Mouse (Mus musculus) hindbrain, embryonic 14.5 days (tissue): ENCODE measurements around the gene Sesn1. TPM values are rescaled to one million over a fixed set of nuclear protein-coding genes. Genes with fewer than 3 reads are reported as not detected.
A peak's percentile ranks its signal among the peaks of the same experiment; 100 is the strongest.

Experiments used
- ATAC-seq: fragments of 200-750 bp; cut with Nextera tagmentation; 2 replicates; pipeline ENCODE4 v1.8.0; 2017; ENCODE audit warnings: moderate number of reproducible peaks, mild to moderate bottlenecking, moderate TSS enrichment, moderate library complexity; ENCODE audit not compliant: low FRiP score
- DNase-seq: peaks from one replicate; pipeline ENCODE4 v3.0.0-alpha.2; 2015; ENCODE audit warnings: low spot score
- H3K27ac ChIP-seq: fragments of 300-500 bp; sonication (generic); 2 replicates; pipeline ENCODE4 v1.5.1; 2014; ENCODE audit warnings: mild to moderate bottlenecking, moderate library complexity
- H3K27me3 ChIP-seq: fragments of 300-500 bp; sonication (generic); 2 replicates; pipeline ENCODE4 v1.6.1; 2014; ENCODE audit warnings: mild to moderate bottlenecking, low read length, mixed read lengths; ENCODE audit not compliant: control insufficient read depth, insufficient read depth
- H3K36me3 ChIP-seq: fragments of 300-500 bp; sonication (generic); replicated peaks from 2 replicates; pipeline ENCODE4 v1.6.1; 2014; ENCODE audit not compliant: control insufficient read depth, insufficient read depth
- H3K4me1 ChIP-seq: fragments of 300-500 bp; sonication (generic); replicated peaks from 2 replicates; pipeline ENCODE4 v1.6.1; 2014; ENCODE audit warnings: antibody characterized with exemption, low read length, mixed read lengths; ENCODE audit not compliant: control insufficient read depth, insufficient read depth
- H3K4me2 ChIP-seq: fragments of 300-500 bp; sonication (generic); replicated peaks from 2 replicates; pipeline ENCODE4 v1.6.1; 2014; ENCODE audit warnings: mild to moderate bottlenecking, moderate library complexity
- H3K4me3 ChIP-seq: fragments of 300-500 bp; sonication (generic); replicated peaks from 2 replicates; pipeline ENCODE4 v1.5.1; 2014; ENCODE audit warnings: mild to moderate bottlenecking, low read length
- H3K9ac ChIP-seq: fragments of 300-500 bp; sonication (generic); 2 replicates; pipeline ENCODE4 v1.6.1; 2014
- H3K9me3 ChIP-seq: fragments of 300-500 bp; sonication (generic); 2 replicates; pipeline ENCODE4 v1.6.1; 2016; ENCODE audit warnings: low read length; ENCODE audit not compliant: control insufficient read depth
- WGBS: fragments of 180-500 bp; shearing (Covaris S2); extraction: QIAGEN DNeasy Blood & Tissue Kit; methylation state at CpG from one replicate; pipeline ENCODE4 v1.1.7; 2014; 5-methylcytosine and 5-hydroxymethylcytosine counted together
- polyA plus RNA-seq: library from polyadenylated mRNA; unstranded; fragments of >200 nt; fragmentation: Nextera tagmentation; extraction: Ambion mirVana; gene quantifications from 2 replicates; pipeline ENCODE4 v1.2.1, GENCODE M21; 2014

Gene Sesn1
- polyA plus RNA-seq, 1 experiment from 2014 or later, result 37.1 TPM

DNA sequence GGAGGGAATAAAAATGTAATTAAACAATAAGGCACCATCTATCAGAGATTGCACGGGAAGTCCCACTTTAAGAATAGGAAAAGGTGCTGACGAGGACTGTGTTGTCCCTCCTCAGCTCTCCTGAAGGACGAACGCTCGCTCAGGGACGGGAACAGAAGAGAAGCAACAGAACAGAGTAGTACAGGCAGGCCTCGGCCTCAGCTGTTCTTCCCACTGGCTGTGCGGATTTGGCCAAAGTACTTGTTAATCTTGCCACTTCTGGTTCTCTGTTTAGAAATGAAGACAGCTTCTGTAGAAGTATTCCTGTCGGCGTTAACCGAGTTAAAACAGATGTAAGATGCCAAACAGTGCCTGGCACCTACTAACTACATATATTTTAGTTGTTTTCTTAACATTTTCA is 68.6 kb downstream of the Sesn1 start:
- DNase-seq, result no peak
- H3K4me1 ChIP-seq, result 0 out of 2 replicates have a peak, but pooled peaks cover 3% of the 10 kb centered on the region
- no peak overlapping the region for H3K27ac ChIP-seq
- no peak for ATAC-seq
- no peak overlapping the region for H3K4me2 ChIP-seq
- no peaks in the 10 kb centered on the region for H3K27me3 ChIP-seq
- H3K36me3 ChIP-seq, result no peaks in the 10 kb centered on the region
- no peak overlapping the region for H3K4me3 ChIP-seq
- no peak overlapping the region for H3K9ac ChIP-seq
- WGBS, result 90% methylated on average over 11 of the region's 11 CpGs
- no peaks in the 10 kb centered on the region for H3K9me3 ChIP-seq

DNA sequence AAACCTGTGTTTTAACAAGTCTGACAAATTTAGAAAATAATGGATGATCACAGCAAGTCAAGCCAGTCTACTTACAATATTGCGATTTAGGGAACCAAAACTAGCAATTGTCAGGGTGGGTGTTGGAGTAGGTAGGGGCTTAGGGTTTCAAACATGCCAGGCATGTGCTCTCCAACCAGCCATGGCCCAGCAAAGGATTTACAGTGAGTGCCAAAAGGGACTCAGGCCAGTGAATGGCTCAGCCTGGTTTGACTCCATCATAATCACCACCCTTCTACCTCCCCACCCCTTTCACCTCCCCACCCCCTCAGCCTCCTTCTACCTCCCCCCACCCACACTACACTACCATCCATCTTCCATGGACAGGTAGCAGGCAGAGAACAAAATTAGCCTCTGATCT is 69.9 kb downstream of the Sesn1 start:
- WGBS, result 91% methylated on average over 1 of the region's 1 CpGs
- Histone ChIP-seq H3K27ac (no peak overlapping the region), H3K9ac (no peak overlapping the region), H3K4me1 (0 out of 2 replicates have a peak, but pooled peaks cover 3% of the 10 kb centered on the region), H3K36me3 (no peaks in the 10 kb centered on the region), H3K4me3 (no peak overlapping the region), H3K4me2 (no peak overlapping the region), H3K27me3 (no peaks in the 10 kb centered on the region), H3K9me3 (no peaks in the 10 kb centered on the region)
- DNase-seq (no peak), ATAC-seq (no peak)

- Histone ChIP-seq H3K9ac (no peak overlapping the region), H3K4me2 (no peak overlapping the region), H3K9me3 (no peaks in the 10 kb centered on the region), H3K4me1 (0 out of 2 replicates have a peak, but pooled peaks cover 3% of the 10 kb centered on the region), H3K27ac (no peak overlapping the region), H3K27me3 (no peaks in the 10 kb centered on the region), H3K4me3 (no peak overlapping the region), H3K36me3 (no peaks in the 10 kb centered on the region)
- WGBS, result 44% methylated on average over 4 of the region's 4 CpGs
- no peak for ATAC-seq
- DNase-seq, result no peak
Observed at GRCm38 (mm10) chr10:41880206-41880605, 70.5 kb downstream of the Sesn1 start.

DNA sequence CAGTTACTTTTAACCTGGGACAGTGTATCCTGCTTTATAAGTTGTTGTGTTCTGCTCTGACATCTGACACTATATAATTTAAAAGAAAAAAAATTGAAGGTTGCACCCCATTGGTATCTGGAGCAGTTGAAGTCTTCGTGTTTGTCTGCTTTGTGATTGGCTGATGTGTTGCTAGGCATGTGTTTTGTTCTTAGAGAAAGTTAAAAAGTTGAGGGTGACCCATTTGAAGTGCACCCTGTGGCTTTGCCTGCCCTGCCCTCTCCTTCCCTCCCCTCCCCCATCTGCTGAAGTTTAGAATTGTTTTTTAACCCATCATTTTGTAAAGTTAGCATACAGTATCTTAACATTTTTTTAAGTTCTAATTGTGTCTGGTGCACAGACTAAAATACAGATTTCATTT is 71.0 kb downstream of the Sesn1 start:
- no peak overlapping the region for H3K4me2 ChIP-seq
- H3K9ac ChIP-seq, result no peak overlapping the region
- H3K4me3 ChIP-seq, result no peak overlapping the region
- H3K27ac ChIP-seq, result no peak overlapping the region
- H3K9me3 ChIP-seq, result no peaks in the 10 kb centered on the region
- ATAC-seq, result no peak
- H3K36me3 ChIP-seq, result no peaks in the 10 kb centered on the region
- H3K27me3 ChIP-seq, result no peaks in the 10 kb centered on the region
- DNase-seq, result no peak
- 7% methylated on average over 1 of the region's 1 CpGs for WGBS
- 0 out of 2 replicates have a peak, but pooled peaks cover 3% of the 10 kb centered on the region for H3K4me1 ChIP-seq

GRCm38 (mm10) chr10:41881438-41881837 is 71.7 kb downstream of the Sesn1 start:
- 7% methylated on average over 4 of the region's 4 CpGs for WGBS
- H3K27ac ChIP-seq, result no peak overlapping the region
- no peak overlapping the region for H3K9ac ChIP-seq
- ATAC-seq (no peak), DNase-seq (no peak)
- 0 out of 2 replicates have a peak, but pooled peaks cover 3% of the 10 kb centered on the region for H3K4me1 ChIP-seq
- H3K27me3 ChIP-seq, result no peaks in the 10 kb centered on the region
- H3K4me2 ChIP-seq, result no peak overlapping the region
- H3K36me3 ChIP-seq, result no peaks in the 10 kb centered on the region
- no peak overlapping the region for H3K4me3 ChIP-seq
- H3K9me3 ChIP-seq, result no peaks in the 10 kb centered on the region

GRCm38 (mm10) chr10:41883741-41884575 is 74.2 kb downstream of the Sesn1 start:
- no peak overlapping the region for H3K4me3 ChIP-seq

GRCm38 (mm10) chr10:41887080-41887821 is 77.5 kb downstream of the Sesn1 start:
- Histone ChIP-seq H3K4me2 (peak overlapping the region; percentile 80), H3K36me3 (no peaks in the 10 kb centered on the region), H3K27me3 (no peaks in the 10 kb centered on the region), H3K27ac (peak overlapping the region; percentile 98), H3K4me3 (peak overlapping the region; percentile 82), H3K9ac (peak overlapping the region; percentile 95), H3K4me1 (peaks cover 17% of the 10 kb centered on the region), H3K9me3 (no peaks in the 10 kb centered on the region)
- DNase-seq (peak; percentile 94), ATAC-seq (peak; percentile 97)
- WGBS, result under 1% methylated on average over 57 of the region's 65 CpGs

More at GRCm38 (mm10) chr10:41883741-41884575, 74.2 kb downstream of the Sesn1 start:
- ATAC-seq, result no peak
- no peak overlapping the region for H3K27ac ChIP-seq
- 55% methylated on average over 8 of the region's 8 CpGs for WGBS
- no peak for DNase-seq
- H3K27me3 ChIP-seq, result no peaks in the 10 kb centered on the region
- peaks cover 15% of the 10 kb centered on the region for H3K4me1 ChIP-seq
- H3K9me3 ChIP-seq, result no peaks in the 10 kb centered on the region
- no peak overlapping the region for H3K9ac ChIP-seq
- no peak overlapping the region for H3K4me2 ChIP-seq
- no peaks in the 10 kb centered on the region for H3K36me3 ChIP-seq

DNA sequence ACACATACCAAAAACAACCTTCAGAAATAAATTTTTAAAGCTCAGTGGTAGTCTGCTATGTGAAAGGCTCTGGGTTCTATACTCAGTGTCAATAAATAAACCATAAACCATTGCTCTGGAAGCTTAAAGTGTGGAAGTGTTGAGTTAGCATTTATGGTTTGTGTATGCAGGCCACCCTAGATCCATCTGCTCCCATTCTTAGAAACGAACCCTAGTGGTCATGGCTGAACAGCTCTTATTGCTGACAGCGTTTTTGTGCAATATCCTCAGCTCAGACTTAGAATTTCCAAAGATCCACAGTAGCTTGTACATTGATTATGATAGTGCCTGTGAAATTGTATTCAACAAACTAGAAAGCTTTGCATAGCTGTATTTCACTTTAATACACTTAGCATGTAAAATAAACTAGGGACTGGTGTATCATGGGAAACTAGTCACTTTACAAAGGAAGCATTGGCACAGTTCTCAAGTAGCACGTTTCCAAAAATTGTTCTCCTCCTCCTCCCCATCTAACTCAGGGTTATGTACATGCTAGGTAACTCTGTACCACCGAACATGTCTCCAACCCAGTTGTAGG is 78.7 kb downstream of the Sesn1 start:
- peaks cover 17% of the 10 kb centered on the region for H3K4me1 ChIP-seq
- 42% methylated on average over 4 of the region's 4 CpGs for WGBS
- peak overlapping the region; percentile 82 for H3K4me3 ChIP-seq
- peak overlapping the region; percentile 95 for H3K9ac ChIP-seq
- no peaks in the 10 kb centered on the region for H3K36me3 ChIP-seq
- H3K9me3 ChIP-seq, result no peaks in the 10 kb centered on the region
- 0 out of 2 replicates have a peak overlapping the region, but pooled peaks have one; percentile 98 for H3K27ac ChIP-seq
- no peaks in the 10 kb centered on the region for H3K27me3 ChIP-seq
- no peak for ATAC-seq
- H3K4me2 ChIP-seq, result peak overlapping the region; percentile 80
- DNase-seq, result no peak

DNA sequence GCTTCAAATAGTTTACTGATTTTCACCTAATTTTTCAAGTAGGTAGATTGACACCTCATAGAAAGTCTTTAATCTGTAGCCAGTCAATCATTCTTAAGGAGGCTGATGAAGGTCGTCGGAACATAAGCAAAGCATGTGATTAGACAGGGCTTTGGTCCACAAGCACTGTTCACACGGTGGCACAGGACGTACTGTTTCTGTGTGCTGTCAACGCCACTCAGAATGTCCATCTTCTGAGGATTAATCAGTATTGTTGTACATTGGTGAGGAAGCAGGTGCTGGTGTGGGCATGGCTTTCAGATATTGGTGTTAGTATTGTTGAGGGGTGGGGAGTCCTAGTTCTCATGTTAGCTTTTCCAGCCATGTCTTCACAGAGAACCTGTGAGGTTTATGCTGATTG is 79.8 kb downstream of the Sesn1 start:
- ATAC-seq, result no peak
- H3K27ac ChIP-seq, result no peak overlapping the region
- no peaks in the 10 kb centered on the region for H3K27me3 ChIP-seq
- no peak for DNase-seq
- WGBS, result 75% methylated on average over 5 of the region's 5 CpGs
- peaks cover 17% of the 10 kb centered on the region for H3K4me1 ChIP-seq
- H3K4me2 ChIP-seq, result peak overlapping the region; percentile 15; the same call in 1 of the 2 replicates
- no peaks in the 10 kb centered on the region for H3K9me3 ChIP-seq
- H3K9ac ChIP-seq, result no peak overlapping the region
- H3K4me3 ChIP-seq, result no peak overlapping the region
- no peaks in the 10 kb centered on the region for H3K36me3 ChIP-seq
